Mouse (Mus musculus) neural tube, embryonic 13.5 days (tissue): Measurements from ENCODE around the gene Klhl35. TPM values are rescaled to one million over a fixed set of nuclear protein-coding genes. Genes with fewer than 3 reads are reported as not detected.

Experiments
- ATAC-seq: fragments of 200-750 bp; cut with Nextera tagmentation; 2 replicates; pipeline ENCODE4 v1.8.0; 2017; ENCODE audit warnings: low read depth, mild to moderate bottlenecking, moderate TSS enrichment, moderate library complexity
- H3K27ac ChIP-seq: fragments of 300-500 bp; sonication (generic); replicated peaks from 2 replicates; pipeline ENCODE4 v1.5.1; 2015; ENCODE audit warnings: moderate library complexity, mild to moderate bottlenecking, inconsistent platforms
- H3K27me3 ChIP-seq: fragments of 300-500 bp; sonication (generic); 2 replicates; pipeline ENCODE4 v1.6.1; 2015; ENCODE audit warnings: mild to moderate bottlenecking, inconsistent platforms
- H3K36me3 ChIP-seq: fragments of 300-500 bp; sonication (generic); 2 replicates; pipeline ENCODE4 v1.6.1; 2015; ENCODE audit warnings: mild to moderate bottlenecking, inconsistent platforms
- H3K4me1 ChIP-seq: fragments of 300-500 bp; sonication (generic); replicated peaks from 2 replicates; pipeline ENCODE4 v1.6.1; 2015; ENCODE audit warnings: inconsistent platforms
- H3K4me2 ChIP-seq: fragments of 300-500 bp; sonication (generic); 2 replicates; pipeline ENCODE4 v1.6.1; 2015; ENCODE audit warnings: inconsistent platforms, mild to moderate bottlenecking, moderate library complexity
- H3K4me3 ChIP-seq: fragments of 300-500 bp; sonication (generic); 2 replicates; pipeline ENCODE4 v1.5.1; 2015; ENCODE audit warnings: mild to moderate bottlenecking, inconsistent platforms
- H3K9ac ChIP-seq: fragments of 300-500 bp; sonication (generic); 2 replicates; pipeline ENCODE4 v1.6.1; 2015; ENCODE audit warnings: moderate library complexity, mild to moderate bottlenecking, inconsistent platforms
- H3K9me3 ChIP-seq: fragments of 300-500 bp; sonication (generic); 2 replicates; pipeline ENCODE4 v1.6.1; 2016; ENCODE audit warnings: inconsistent platforms
- WGBS: fragments of 180-500 bp; shearing (Covaris S2); methylation state at CpG from one replicate; pipeline ENCODE4 v1.1.7; 2015; 5-methylcytosine and 5-hydroxymethylcytosine counted together
- polyA plus RNA-seq: library from polyadenylated mRNA; unstranded; fragments of >200 nt; fragmentation: Nextera tagmentation; extraction: Ambion mirVana; gene quantifications from 2 replicates; pipeline ENCODE4 v1.2.1, GENCODE M21; 2015

Gene Klhl35
- polyA plus RNA-seq, 1 experiment from 2014 or later = 13.4 TPM

GRCm38 (mm10) chr7:99475562-99475911 lies 9.7 kb downstream of the Klhl35 start:
- peak overlapping the region; percentile 87 for H3K27ac ChIP-seq
- 84% methylated on average over 2 of the region's 2 CpGs for WGBS

GRCm38 (mm10) chr7:99476558-99477114 lies 10.8 kb downstream of the Klhl35 start:
- Histone ChIP-seq H3K27me3 (no peaks in the 10 kb centered on the region), H3K27ac (no peak overlapping the region), H3K4me1 (peaks cover 71% of the 10 kb centered on the region), H3K9me3 (no peaks in the 10 kb centered on the region), H3K4me3 (no peak overlapping the region), H3K9ac (no peak overlapping the region), H3K4me2 (no peak overlapping the region), H3K36me3 (peaks cover 90% of the 10 kb centered on the region)
- no peak for ATAC-seq
- WGBS = 36% methylated on average over 3 of the region's 3 CpGs

More at GRCm38 (mm10) chr7:99475562-99475911, 9.7 kb downstream of the Klhl35 start:
- no peak for ATAC-seq
- Histone ChIP-seq H3K9ac (no peak overlapping the region), H3K4me2 (no peak overlapping the region), H3K4me1 (peaks cover 63% of the 10 kb centered on the region), H3K4me3 (no peak overlapping the region), H3K9me3 (no peaks in the 10 kb centered on the region), H3K36me3 (peaks cover 84% of the 10 kb centered on the region), H3K27me3 (no peaks in the 10 kb centered on the region)

- Histone ChIP-seq H3K9me3 (no peaks in the 10 kb centered on the region), H3K27ac (no peak overlapping the region), H3K36me3 (peaks cover 90% of the 10 kb centered on the region), H3K27me3 (no peaks in the 10 kb centered on the region), H3K4me1 (peaks cover 77% of the 10 kb centered on the region), H3K9ac (no peak overlapping the region), H3K4me3 (no peak overlapping the region), H3K4me2 (no peak overlapping the region)
- whole genome bisulfite sequencing = 89% methylated on average over 5 of the region's 5 CpGs
- no peak for ATAC-seq
Observed at GRCm38 (mm10) chr7:99477235-99477634, 11.4 kb downstream of the Klhl35 start.

- H3K27ac ChIP-seq = peak overlapping the region; percentile 90
- H3K9me3 ChIP-seq = no peaks in the 10 kb centered on the region
- peaks cover 21% of the 10 kb centered on the region for H3K27me3 ChIP-seq
- peak overlapping the region; percentile 80 for H3K4me2 ChIP-seq
- H3K9ac ChIP-seq = peak overlapping the region; percentile 92
- peaks cover 48% of the 10 kb centered on the region for H3K36me3 ChIP-seq
- H3K4me1 ChIP-seq = peaks cover 55% of the 10 kb centered on the region
- peak overlapping the region; percentile 90 for H3K4me3 ChIP-seq
- WGBS = 3% methylated on average over 6 of the region's 6 CpGs
- no peak for ATAC-seq
Observed at GRCm38 (mm10) chr7:99482637-99483036, 16.8 kb downstream of the Klhl35 start.

- Histone ChIP-seq H3K4me2 (peak within 1 kb of the TSS; percentile 80), H3K4me1 (peaks cover 48% of the 10 kb centered on the region), H3K4me3 (peak within 1 kb of the TSS; percentile 90), H3K36me3 (peaks cover 40% of the 10 kb centered on the region), H3K9ac (peak within 1 kb of the TSS; percentile 92), H3K27ac (peak within 1 kb of the TSS; percentile 90), H3K9me3 (no peaks in the 10 kb centered on the region), H3K27me3 (peaks cover 21% of the 10 kb centered on the region)
- under 1% methylated on average over 45 of the region's 45 CpGs for WGBS
- ATAC-seq = peak; percentile 95
Observed at GRCm38 (mm10) chr7:99483271-99483923, 17.6 kb downstream of the Klhl35 start, which contains the start of gene Rps3. Rps3 (minus strand) TSS chr7:99483738.

- H3K27me3 ChIP-seq = peaks cover 21% of the 10 kb centered on the region
- no peaks in the 10 kb centered on the region for H3K9me3 ChIP-seq
- no peak overlapping the region for H3K27ac ChIP-seq
- WGBS = 44% methylated on average over 8 of the region's 8 CpGs
- ATAC-seq = peak; percentile 45
- H3K4me2 ChIP-seq = peak overlapping the region; percentile 51
- H3K9ac ChIP-seq = no peak overlapping the region
- H3K4me1 ChIP-seq = peaks cover 44% of the 10 kb centered on the region
- H3K4me3 ChIP-seq = peak overlapping the region; percentile 90
- H3K36me3 ChIP-seq = peaks cover 35% of the 10 kb centered on the region
Observed at GRCm38 (mm10) chr7:99483924-99484319, 18.1 kb downstream of the Klhl35 start.

- no peak overlapping the region for H3K4me2 ChIP-seq
- ATAC-seq = no peak
- H3K4me1 ChIP-seq = peaks cover 36% of the 10 kb centered on the region
- H3K4me3 ChIP-seq = no peak overlapping the region
- H3K9me3 ChIP-seq = no peaks in the 10 kb centered on the region
- H3K36me3 ChIP-seq = peaks cover 27% of the 10 kb centered on the region
- no peak overlapping the region for H3K9ac ChIP-seq
- WGBS = 89% methylated on average over 1 of the region's 1 CpGs
- no peak overlapping the region for H3K27ac ChIP-seq
- H3K27me3 ChIP-seq = peaks cover 21% of the 10 kb centered on the region
Observed at GRCm38 (mm10) chr7:99484679-99485078, 18.9 kb downstream of the Klhl35 start.

- Histone ChIP-seq H3K9me3 (peaks cover 8% of the 10 kb centered on the region; the same call in 1 of the 2 replicates), H3K4me2 (no peak overlapping the region), H3K9ac (no peak overlapping the region), H3K27me3 (peaks cover 21% of the 10 kb centered on the region), H3K27ac (no peak overlapping the region), H3K4me1 (no peaks in the 10 kb centered on the region), H3K36me3 (no peaks in the 10 kb centered on the region), H3K4me3 (no peak overlapping the region)
- ATAC-seq = no peak
- WGBS = 82% methylated on average over 5 of the region's 5 CpGs
Observed at GRCm38 (mm10) chr7:99489708-99490107, 23.9 kb downstream of the Klhl35 start.

GRCm38 (mm10) chr7:99499128-99499527 lies 33.3 kb downstream of the Klhl35 start:
- H3K9me3 ChIP-seq = no peaks in the 10 kb centered on the region
- no peak overlapping the region; the same call in 1 of the 2 replicates for H3K27ac ChIP-seq
- ATAC-seq = no peak
- H3K4me2 ChIP-seq = no peak overlapping the region
- H3K27me3 ChIP-seq = no peaks in the 10 kb centered on the region
- no peaks in the 10 kb centered on the region for H3K4me1 ChIP-seq
- no peak overlapping the region for H3K4me3 ChIP-seq
- H3K9ac ChIP-seq = no peak overlapping the region
- no peaks in the 10 kb centered on the region for H3K36me3 ChIP-seq
- 39% methylated on average over 1 of the region's 1 CpGs for WGBS

GRCm38 (mm10) chr7:99500201-99500600 lies 34.4 kb downstream of the Klhl35 start:
- Histone ChIP-seq H3K27me3 (no peaks in the 10 kb centered on the region), H3K27ac (no peak overlapping the region), H3K9me3 (no peaks in the 10 kb centered on the region), H3K4me1 (no peaks in the 10 kb centered on the region), H3K4me2 (no peak overlapping the region), H3K9ac (0 out of 2 replicates have a peak overlapping the region, but pooled peaks have one; percentile 8), H3K4me3 (no peak overlapping the region), H3K36me3 (no peaks in the 10 kb centered on the region)
- peak; percentile 77 for ATAC-seq
- 4% methylated on average over 8 of the region's 8 CpGs for WGBS

GRCm38 (mm10) chr7:99500655-99501054 lies 34.9 kb downstream of the Klhl35 start:
- WGBS = 23% methylated on average over 5 of the region's 5 CpGs
- peak; percentile 15; the same call in 1 of the 2 replicates for ATAC-seq
- H3K9ac ChIP-seq = no peak overlapping the region
- no peak overlapping the region for H3K4me3 ChIP-seq
- H3K4me2 ChIP-seq = no peak overlapping the region
- H3K36me3 ChIP-seq = no peaks in the 10 kb centered on the region
- no peaks in the 10 kb centered on the region for H3K4me1 ChIP-seq
- no peaks in the 10 kb centered on the region for H3K27me3 ChIP-seq
- H3K9me3 ChIP-seq = no peaks in the 10 kb centered on the region
- no peak overlapping the region for H3K27ac ChIP-seq

GRCm38 (mm10) chr7:99501148-99501547 lies 35.3 kb downstream of the Klhl35 start:
- Histone ChIP-seq H3K27me3 (no peaks in the 10 kb centered on the region), H3K4me1 (no peaks in the 10 kb centered on the region), H3K27ac (no peak overlapping the region), H3K9ac (no peak overlapping the region), H3K4me3 (no peak overlapping the region), H3K4me2 (no peak overlapping the region), H3K36me3 (no peaks in the 10 kb centered on the region), H3K9me3 (no peaks in the 10 kb centered on the region)
- 42% methylated on average over 1 of the region's 1 CpGs for WGBS
- no peak for ATAC-seq
